Mouse (Mus musculus) midbrain, embryonic 14.5 days (tissue): ENCODE data around the gene Fam131a. TPM values are rescaled to one million over a fixed set of nuclear protein-coding genes. Genes with fewer than 3 reads are reported as not detected.
"Not testable (repeated sequence)": the region's sequence is repeated elsewhere in the genome, so short reads cannot be mapped to it uniquely, and the experiment has no call there.

Experiments
- ATAC-seq: fragments of 200-750 bp; cut with Nextera tagmentation; 2 replicates; pipeline ENCODE4 v1.8.0; 2017; ENCODE audit warnings: moderate number of reproducible peaks, moderate library complexity; ENCODE audit not compliant: low FRiP score, low TSS enrichment
- DNase-seq: peaks from one replicate; pipeline ENCODE4 v3.0.0-alpha.2; 2015
- H3K27ac ChIP-seq: fragments of 300-500 bp; sonication (generic); replicated peaks from 2 replicates; pipeline ENCODE4 v1.5.1; 2014; ENCODE audit warnings: mild to moderate bottlenecking, low read depth, low read length, moderate library complexity
- H3K27me3 ChIP-seq: fragments of 300-500 bp; sonication (generic); 2 replicates; pipeline ENCODE4 v1.6.1; 2014; ENCODE audit warnings: low read length, control low read depth, mixed read lengths; ENCODE audit not compliant: control insufficient read depth, insufficient read depth
- H3K36me3 ChIP-seq: fragments of 300-500 bp; sonication (generic); 2 replicates; pipeline ENCODE4 v1.6.1; 2014; ENCODE audit warnings: low read length, control low read depth; ENCODE audit not compliant: control insufficient read depth, insufficient read depth
- H3K4me1 ChIP-seq: fragments of 300-500 bp; sonication (generic); 2 replicates; pipeline ENCODE4 v1.6.1; 2014; ENCODE audit warnings: mild to moderate bottlenecking, antibody characterized with exemption, low read length, control low read depth; ENCODE audit not compliant: control insufficient read depth, insufficient read depth
- H3K4me2 ChIP-seq: fragments of 300-500 bp; sonication (generic); 2 replicates; pipeline ENCODE4 v1.6.1; 2014; ENCODE audit warnings: mild to moderate bottlenecking, low read length, moderate library complexity
- H3K4me3 ChIP-seq: fragments of 300-500 bp; sonication (generic); replicated peaks from 2 replicates; pipeline ENCODE4 v1.5.1; 2014; ENCODE audit warnings: low read depth, low read length
- H3K9ac ChIP-seq: fragments of 300-500 bp; sonication (generic); replicated peaks from 2 replicates; pipeline ENCODE4 v1.6.1; 2014; ENCODE audit warnings: mild to moderate bottlenecking, low read length, moderate library complexity
- H3K9me3 ChIP-seq: fragments of 300-500 bp; sonication (generic); 2 replicates; pipeline ENCODE4 v1.6.1; 2016; ENCODE audit warnings: low read length, control low read depth, mixed read lengths; ENCODE audit not compliant: control insufficient read depth
- WGBS: fragments of 180-500 bp; shearing (Covaris S2); extraction: QIAGEN DNeasy Blood & Tissue Kit; methylation state at CpG from one replicate; pipeline ENCODE4 v1.1.7; 2014; 5-methylcytosine and 5-hydroxymethylcytosine counted together
- polyA plus RNA-seq: library from polyadenylated mRNA; unstranded; fragments of >200 nt; fragmentation: Nextera tagmentation; extraction: Ambion mirVana; gene quantifications from 2 replicates; pipeline ENCODE4 v1.2.1, GENCODE M21; 2014

The Fam131a gene
- 45.3 and 50.1 TPM in 2 replicates for polyA plus RNA-seq

GRCm38 (mm10) chr16:20693111-20693701 is at the start of gene Fam131a:
Gene Fam131a (plus strand): TSS chr16:20693241.
- H3K27ac ChIP-seq, result peak within 1 kb of the TSS; percentile 93
- WGBS, result under 1% methylated on average over 37 of the region's 37 CpGs
- peak; percentile 94 for ATAC-seq
- H3K4me2 ChIP-seq, result peak within 1 kb of the TSS; percentile 81
- H3K4me1 ChIP-seq, result peaks cover 31% of the 10 kb centered on the region
- peak; percentile 96 for DNase-seq
- H3K9ac ChIP-seq, result peak within 1 kb of the TSS; percentile 82
- H3K36me3 ChIP-seq, result peaks cover 39% of the 10 kb centered on the region
- H3K9me3 ChIP-seq, result no peaks in the 10 kb centered on the region
- peak within 1 kb of the TSS; percentile 57 for H3K4me3 ChIP-seq
- H3K27me3 ChIP-seq, result no peaks in the 10 kb centered on the region

- Histone ChIP-seq H3K27ac (no peak overlapping the region), H3K9me3 (no peaks in the 10 kb centered on the region), H3K27me3 (no peaks in the 10 kb centered on the region), H3K36me3 (0 out of 2 replicates have a peak, but pooled peaks cover 11% of the 10 kb centered on the region), H3K4me3 (no peak overlapping the region), H3K9ac (no peak overlapping the region), H3K4me1 (no peaks in the 10 kb centered on the region), H3K4me2 (no peak overlapping the region)
- DNase-seq, result no peak
- no peak for ATAC-seq
- 90% methylated on average over 7 of the region's 7 CpGs for WGBS
Measured at GRCm38 (mm10) chr16:20643911-20644310, 49.1 kb upstream of the Fam131a start.

- H3K36me3 ChIP-seq, result peaks cover 19% of the 10 kb centered on the region
- peak within 1 kb of the TSS; percentile 72 for H3K4me3 ChIP-seq
- peak; percentile 98 for DNase-seq
- ATAC-seq, result peak; percentile 94
- no peaks in the 10 kb centered on the region for H3K27me3 ChIP-seq
- H3K9ac ChIP-seq, result peak within 1 kb of the TSS; percentile 78
- H3K4me2 ChIP-seq, result peak within 1 kb of the TSS; percentile 79
- H3K27ac ChIP-seq, result peak within 1 kb of the TSS; percentile 75
- H3K9me3 ChIP-seq, result no peaks in the 10 kb centered on the region
- 2% methylated on average over 46 of the region's 46 CpGs for WGBS
- peaks cover 13% of the 10 kb centered on the region for H3K4me1 ChIP-seq
Measured at GRCm38 (mm10) chr16:20651076-20651946, 41.7 kb upstream of the Fam131a start, which contains the start of gene Psmd2. Gene Psmd2 (plus strand): TSS chr16:20651652.

- ATAC-seq (no peak), DNase-seq (no peak)
- peak overlapping the region; percentile 79 for H3K4me2 ChIP-seq
- H3K4me1 ChIP-seq, result peaks cover 13% of the 10 kb centered on the region
- no peaks in the 10 kb centered on the region for H3K9me3 ChIP-seq
- peaks cover 26% of the 10 kb centered on the region for H3K36me3 ChIP-seq
- 11% methylated on average over 12 of the region's 12 CpGs for WGBS
- H3K4me3 ChIP-seq, result peak overlapping the region; percentile 72
- no peaks in the 10 kb centered on the region for H3K27me3 ChIP-seq
- peak overlapping the region; percentile 75; the same call in 1 of the 2 replicates for H3K27ac ChIP-seq
- H3K9ac ChIP-seq, result peak overlapping the region; percentile 78
Measured at GRCm38 (mm10) chr16:20651947-20652310, 41.1 kb upstream of the Fam131a start.

- Histone ChIP-seq H3K9ac (no peak overlapping the region), H3K4me3 (no peak overlapping the region), H3K4me2 (peak overlapping the region; percentile 79; the same call in 1 of the 2 replicates), H3K27ac (no peak overlapping the region), H3K36me3 (peaks cover 40% of the 10 kb centered on the region), H3K9me3 (no peaks in the 10 kb centered on the region), H3K27me3 (no peaks in the 10 kb centered on the region), H3K4me1 (peaks cover 13% of the 10 kb centered on the region)
- DNase-seq (no peak), ATAC-seq (no peak)
- WGBS, result 57% methylated on average over 2 of the region's 2 CpGs
Measured at GRCm38 (mm10) chr16:20653315-20653714, 39.7 kb upstream of the Fam131a start.

GRCm38 (mm10) chr16:20657661-20658060 is 35.4 kb upstream of the Fam131a start:
- Histone ChIP-seq H3K9me3 (no peaks in the 10 kb centered on the region), H3K27ac (no peak overlapping the region), H3K36me3 (peaks cover 80% of the 10 kb centered on the region), H3K27me3 (no peaks in the 10 kb centered on the region), H3K4me1 (peaks cover 2% of the 10 kb centered on the region), H3K4me3 (no peak overlapping the region), H3K4me2 (no peak overlapping the region), H3K9ac (no peak overlapping the region)
- DNase-seq (no peak), ATAC-seq (no peak)
- 94% methylated on average over 4 of the region's 4 CpGs for WGBS

- H3K27ac ChIP-seq, H3K4me3 ChIP-seq, H3K9ac ChIP-seq, H3K27me3 ChIP-seq, ATAC-seq, DNase-seq, H3K4me2 ChIP-seq, H3K4me1 ChIP-seq, H3K9me3 ChIP-seq: not testable (repeated sequence)
- 96% methylated on average over 4 of the region's 6 CpGs for WGBS
- H3K36me3 ChIP-seq, result peaks cover 13% of the 10 kb centered on the region
Measured at GRCm38 (mm10) chr16:20668013-20668412, 25.0 kb upstream of the Fam131a start, which contains the start of gene Eif4g1. Gene Eif4g1 (plus strand): TSS chr16:20668313.

GRCm38 (mm10) chr16:20670291-20670690 is 22.8 kb upstream of the Fam131a start:
- peaks cover 8% of the 10 kb centered on the region for H3K36me3 ChIP-seq
- no peak overlapping the region for H3K4me3 ChIP-seq
- H3K27me3 ChIP-seq, result no peaks in the 10 kb centered on the region
- DNase-seq, result no peak
- no peak overlapping the region for H3K27ac ChIP-seq
- 93% methylated on average over 3 of the region's 3 CpGs for WGBS
- H3K4me2 ChIP-seq, result no peak overlapping the region
- H3K9me3 ChIP-seq, result no peaks in the 10 kb centered on the region
- no peak overlapping the region for H3K9ac ChIP-seq
- H3K4me1 ChIP-seq, result peaks cover 11% of the 10 kb centered on the region
- no peak for ATAC-seq
